Mouse (Mus musculus) frontal cortex, adult 2 months (tissue): Measurements from ENCODE around the gene Car7. TPM values are rescaled to one million over a fixed set of nuclear protein-coding genes. Genes with fewer than 3 reads are reported as not detected.
A peak's percentile ranks its signal among the peaks of the same experiment; 100 is the strongest.
"Not testable (repeated sequence)": the region's sequence is repeated elsewhere in the genome, so short reads cannot be mapped to it uniquely, and the experiment has no call there.

Source experiments
- DNase-seq, 2 experiments: peaks; one replicate each; pipeline ENCODE4 v3.0.0; 2022; ENCODE audit warnings: low spot score in 1 of 2; ENCODE audit errors: extremely low spot score in 1 of 2
- polyA plus RNA-seq: library from polyadenylated mRNA; depleted of rRNA; stranded (reverse); fragments of >200 nt; gene quantifications from 2 replicates; pipeline ENCODE4 v1.2.3, GENCODE M21; 2012

Car7 gene
- polyA plus RNA-seq, 1 experiment, result 41.3 TPM

DNA sequence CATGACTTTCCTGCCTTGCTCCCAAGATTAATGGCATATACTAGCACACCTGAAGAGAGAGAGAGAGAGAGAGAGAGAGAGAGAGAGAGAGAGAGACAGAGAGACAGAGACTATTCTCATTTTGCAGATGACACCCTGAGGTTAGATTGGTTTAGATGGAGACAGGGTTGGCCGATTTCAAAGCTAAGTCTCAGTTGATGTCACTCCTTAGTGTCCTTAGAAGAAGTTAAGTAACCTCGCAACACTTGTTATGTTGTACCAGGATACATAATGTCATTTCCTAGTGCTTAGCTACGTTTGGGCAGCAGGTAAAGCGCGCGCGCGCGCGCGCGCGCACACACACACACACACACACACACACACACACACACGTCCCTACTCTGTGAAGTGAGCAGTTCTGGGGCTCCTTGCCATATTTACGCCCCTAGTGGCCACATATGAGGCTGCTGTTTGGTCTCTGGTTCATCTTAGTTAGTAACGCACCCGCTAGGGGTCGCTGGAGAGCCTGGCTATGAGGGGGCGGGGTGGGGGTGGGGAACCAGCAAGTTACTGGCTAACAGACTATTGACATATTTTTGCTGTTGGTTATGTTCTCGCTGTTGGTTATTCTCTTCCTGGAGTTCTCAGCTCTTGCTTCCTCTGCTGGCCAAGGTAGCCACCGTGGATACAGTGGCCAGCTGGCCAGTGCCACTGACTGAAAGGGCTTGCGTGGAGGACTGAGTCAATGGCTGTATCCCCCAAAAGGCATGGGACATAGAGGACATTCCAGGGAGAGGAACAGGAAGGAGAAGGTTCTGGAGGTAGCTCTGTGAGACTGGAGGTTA is 30.4 kb downstream of the Car7 start:
- peak; percentile 71 to 92 for DNase-seq

DNA sequence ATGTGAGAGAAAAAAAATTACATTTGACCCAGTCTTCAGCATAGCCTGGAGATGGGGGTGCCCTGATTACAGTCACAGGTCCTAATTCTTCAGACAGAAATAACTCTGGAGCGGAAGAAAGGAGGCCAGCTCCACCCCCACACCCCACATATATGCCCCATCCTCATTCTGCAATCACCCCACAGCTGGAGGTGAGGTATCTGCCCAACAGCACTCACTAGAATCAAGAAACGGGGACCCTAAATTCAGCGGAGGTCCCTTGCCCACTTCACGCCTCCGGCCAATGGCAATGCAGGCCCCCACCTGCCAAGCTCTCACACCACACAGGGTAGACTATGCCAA is 30.9 kb downstream of the Car7 start:
- no peak for DNase-seq

DNA sequence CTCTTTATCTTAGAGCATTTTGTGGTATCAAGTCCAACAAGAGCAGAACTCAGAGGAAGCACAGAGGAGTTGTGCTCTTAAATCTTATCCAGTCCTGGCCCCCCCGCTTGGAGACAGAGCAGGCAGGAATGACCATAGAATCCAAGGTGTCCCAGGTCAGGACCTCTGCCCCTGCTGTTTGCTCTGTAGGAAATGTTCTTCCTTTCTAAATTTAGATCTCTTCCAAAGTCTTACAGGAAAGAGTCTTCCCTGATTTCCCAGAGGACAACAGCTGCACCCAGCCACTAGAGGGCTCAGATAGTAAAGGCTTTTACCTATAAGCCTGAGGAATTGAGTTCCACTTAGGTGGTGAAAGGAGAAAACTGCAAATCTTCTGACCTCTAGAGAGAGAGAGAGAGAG is 35.1 kb downstream of the Car7 start:
- peak in 1 of 2 experiments; percentile 64 for DNase-seq

DNA sequence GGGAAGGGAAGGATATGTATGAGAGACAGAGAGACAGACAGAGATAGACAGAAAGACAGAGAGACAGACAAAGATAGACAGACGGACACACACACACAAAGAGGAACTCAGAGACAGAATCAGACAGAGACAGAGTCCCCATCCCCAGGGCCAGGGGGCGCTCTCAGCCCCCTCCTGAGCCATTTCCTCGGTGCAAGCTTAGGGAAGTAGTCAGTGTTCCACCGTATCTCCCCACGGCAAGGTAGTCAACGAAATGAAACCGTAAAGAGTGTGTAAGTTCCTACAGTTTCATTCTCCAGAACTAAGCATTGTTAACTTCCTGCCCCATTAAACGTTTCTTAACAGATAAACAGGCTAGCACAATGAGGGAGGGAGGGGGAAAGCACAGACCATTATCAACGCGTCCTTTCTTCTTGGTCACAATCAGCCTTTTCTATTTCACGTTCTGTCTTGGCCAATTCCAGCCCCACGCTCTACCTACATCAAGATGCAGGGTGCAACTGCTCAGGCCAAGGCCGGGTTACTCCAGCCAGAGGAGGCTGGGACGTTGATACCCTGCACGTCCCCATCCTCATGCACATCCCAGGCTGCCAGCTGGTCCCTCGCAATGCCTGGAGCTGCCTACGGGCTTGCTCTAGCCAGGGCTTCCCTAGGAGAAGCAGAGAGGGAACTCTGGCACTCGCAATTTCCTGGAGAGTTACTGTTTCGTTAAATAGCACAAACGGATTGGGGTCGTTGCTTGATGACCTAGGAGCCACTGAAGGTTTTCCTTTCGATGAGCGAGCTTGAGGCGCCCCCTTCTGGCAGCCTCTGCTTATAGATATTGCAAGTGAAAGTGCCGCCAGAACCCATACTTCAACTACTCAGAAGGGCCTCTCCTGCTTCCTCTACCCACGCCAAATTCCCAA is 36.2 kb downstream of the Car7 start:
- peak in 1 of 2 experiments; percentile 91 for DNase-seq

DNA sequence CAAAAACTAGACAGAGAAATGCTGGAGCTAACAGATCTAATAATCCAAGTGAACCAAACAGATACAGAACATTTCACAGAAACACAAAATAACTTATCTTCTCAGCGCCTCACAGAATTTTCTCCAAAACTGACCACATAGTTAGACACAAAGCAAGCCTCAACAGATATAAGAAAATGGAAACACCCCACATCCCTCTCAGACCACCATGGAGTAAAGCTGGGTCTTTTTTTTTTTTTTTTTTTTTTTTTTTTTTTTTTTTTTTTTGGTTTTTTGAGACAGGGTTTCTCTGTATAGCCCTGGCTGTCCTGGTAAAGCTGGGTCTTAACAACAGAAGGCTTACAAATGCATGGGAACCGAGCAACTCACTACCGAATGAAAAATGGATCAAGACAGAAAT is 42.3 kb downstream of the Car7 start:
- no peak for DNase-seq

DNA sequence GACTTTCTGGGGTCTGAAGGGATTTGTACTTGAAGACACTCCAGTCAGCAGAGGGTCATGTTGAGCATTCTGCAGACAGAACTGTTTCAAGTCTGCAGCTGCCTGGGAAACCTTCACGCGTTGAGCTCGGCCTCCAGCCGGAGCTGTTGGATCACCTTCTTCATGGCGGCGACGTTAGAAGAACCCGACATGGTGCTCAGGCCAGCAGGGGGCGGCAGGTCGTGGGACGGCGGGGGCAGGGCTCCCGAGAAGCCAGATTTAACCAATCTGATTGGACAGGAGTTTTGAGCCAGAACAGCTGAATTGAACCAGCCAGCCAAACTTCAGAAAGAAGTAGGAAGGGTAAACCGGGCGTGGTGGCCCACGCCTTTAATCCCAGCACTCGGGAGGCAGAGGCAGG is 43.1 kb downstream of the Car7 start:
- DNase-seq, result not testable (repeated sequence)

DNA sequence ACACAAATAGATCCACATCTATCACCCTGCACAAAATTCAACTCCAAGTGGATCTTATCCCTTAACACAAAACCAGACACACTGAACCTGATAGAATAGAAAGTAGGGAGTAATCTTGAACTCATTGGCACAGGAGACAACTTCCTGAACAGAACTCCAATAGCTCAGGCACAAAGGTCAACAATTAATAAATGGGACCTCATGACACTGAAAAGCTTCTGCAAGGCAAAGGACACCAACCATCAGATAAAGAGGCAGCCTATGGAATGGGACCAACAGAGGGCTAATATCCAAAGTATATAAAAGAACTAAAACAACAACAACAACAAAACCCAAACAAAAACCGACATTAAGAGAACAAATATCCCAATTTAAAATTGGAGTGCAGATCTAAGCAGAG is 50.0 kb downstream of the Car7 start:
- no peak for DNase-seq

DNA sequence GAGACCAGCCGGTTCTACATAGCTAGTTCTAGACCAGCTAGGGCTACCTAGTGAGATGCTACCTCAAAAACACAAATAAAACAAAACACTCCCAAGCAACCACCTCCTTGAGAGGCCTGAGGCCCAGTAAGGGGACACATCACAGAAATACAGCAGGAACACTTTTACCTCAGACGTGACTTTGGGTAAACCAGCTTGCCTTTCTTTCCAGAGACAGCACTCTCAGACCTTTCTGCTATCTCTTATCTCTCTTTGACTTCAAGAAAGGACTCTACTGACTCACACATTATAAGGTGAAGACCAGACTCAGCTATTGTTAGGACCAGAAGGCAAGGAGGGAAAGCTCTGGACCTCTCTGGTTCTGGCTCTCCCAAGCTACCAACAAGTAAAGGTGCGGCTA is 55.8 kb downstream of the Car7 start:
- DNase-seq, result no peak

DNA sequence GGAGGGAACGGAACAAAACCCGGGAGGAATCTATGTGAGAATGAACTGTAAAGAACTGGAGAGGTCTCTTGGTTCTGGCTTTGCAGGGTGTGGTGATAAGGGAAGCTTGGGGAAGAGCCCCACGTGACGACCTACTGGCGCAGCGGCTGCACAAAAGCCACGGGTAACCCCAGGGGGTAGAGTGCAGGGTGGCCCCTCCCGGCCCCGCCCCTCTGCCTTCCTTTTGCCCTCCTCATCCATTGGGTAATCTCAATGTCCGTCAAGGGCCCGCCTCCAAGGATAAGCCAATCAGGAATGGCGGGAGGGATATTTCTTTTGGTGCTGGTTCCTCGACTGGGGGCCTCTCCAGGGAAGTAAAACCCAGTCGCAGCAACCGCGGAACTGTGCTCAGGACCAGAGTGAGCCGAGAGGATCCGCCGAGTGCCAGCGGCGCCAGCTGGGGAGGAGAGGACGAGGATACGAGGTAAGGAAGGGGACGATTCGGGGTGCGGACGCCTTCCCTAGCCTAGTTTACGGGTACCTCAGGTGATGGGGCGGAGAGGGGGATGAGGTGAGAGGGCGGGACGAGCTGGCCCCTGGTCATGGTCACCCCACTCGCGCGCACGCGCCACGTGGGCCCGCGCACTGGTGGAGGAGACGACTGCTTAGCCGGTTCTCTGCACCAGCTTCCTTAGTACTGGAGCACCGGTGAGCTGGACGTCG is 56.8 kb downstream of the Car7 start, which contains the start of gene Pdp2:
TSS of gene Pdp2 (plus strand) at position 319 of the 702 bp plus-strand sequence.
- peak; percentile 88 to 97 for DNase-seq

DNA sequence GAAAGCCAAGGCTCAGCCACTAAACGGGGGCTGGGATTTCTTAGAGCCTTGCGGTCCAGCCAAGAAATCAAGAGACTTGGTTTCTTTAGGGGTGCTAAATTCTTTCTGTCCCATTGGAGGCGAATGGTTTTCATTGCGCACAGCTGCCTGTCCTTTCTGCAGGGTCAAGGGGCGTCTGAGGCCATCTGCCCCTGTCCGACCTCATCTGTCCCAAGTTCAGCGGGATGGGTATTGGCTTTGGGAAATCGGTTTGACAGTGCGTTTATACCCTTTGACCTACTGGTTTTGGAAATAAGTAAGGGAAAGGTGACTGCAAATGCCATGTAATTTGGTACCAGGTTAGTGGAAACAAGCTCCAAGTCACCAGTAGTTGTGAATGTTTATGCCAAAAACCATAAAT is 57.4 kb downstream of the Car7 start:
- DNase-seq, result no peak

DNA sequence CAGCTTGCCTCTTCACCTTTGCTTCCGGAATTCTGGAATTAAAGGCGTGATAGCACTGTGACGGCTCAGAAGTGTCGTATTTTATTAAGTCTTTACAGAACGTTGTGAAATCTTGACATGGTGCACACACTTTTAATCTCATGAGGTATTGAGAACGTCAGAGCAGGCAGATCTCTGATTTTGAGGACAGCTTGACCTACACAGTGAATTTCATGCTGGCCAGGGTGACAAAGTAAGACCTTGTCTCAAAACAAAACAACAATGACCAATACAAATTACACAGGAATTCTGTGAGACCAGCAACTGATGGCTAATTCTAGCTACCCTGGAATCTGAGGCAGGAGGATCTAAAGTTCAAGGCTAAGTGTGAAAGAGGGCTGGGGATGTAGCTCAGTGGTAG is 58.1 kb downstream of the Car7 start:
- no peak for DNase-seq

DNA sequence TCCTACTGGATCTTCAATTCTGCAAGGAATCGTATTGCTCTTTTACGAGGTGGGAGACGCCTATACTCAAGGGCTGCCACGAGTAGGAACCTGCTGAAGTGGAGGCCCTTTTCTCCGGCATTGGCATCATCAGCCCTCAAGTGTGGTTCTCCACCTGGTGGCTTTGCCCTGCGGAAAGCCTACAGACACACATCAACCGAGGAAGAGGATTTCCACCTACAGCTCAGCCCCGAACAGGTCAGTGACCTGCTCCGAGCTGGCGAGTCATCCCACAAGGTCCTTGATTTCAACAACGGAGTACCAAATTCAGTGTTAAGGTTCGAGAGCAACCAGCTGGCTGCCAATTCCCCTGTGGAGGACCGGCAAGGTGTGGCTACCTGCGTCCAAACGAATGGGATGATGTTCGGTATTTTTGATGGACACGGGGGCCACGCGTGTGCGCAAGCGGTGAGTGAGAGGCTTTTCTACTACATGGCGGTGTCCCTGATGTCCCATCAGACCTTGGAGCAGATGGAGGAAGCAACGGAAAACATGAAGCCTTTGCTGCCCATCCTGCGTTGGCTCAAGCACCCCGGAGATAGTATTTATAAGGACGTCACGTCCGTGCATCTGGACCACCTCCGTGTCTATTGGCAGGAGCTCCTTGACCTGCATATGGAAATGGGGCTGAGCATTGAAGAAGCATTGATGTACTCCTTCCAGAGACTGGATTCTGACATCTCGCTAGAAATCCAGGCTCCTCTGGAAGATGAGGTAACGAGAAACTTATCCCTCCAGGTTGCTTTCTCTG is 59.2 kb downstream of the Car7 start:
- no peak for DNase-seq

DNA sequence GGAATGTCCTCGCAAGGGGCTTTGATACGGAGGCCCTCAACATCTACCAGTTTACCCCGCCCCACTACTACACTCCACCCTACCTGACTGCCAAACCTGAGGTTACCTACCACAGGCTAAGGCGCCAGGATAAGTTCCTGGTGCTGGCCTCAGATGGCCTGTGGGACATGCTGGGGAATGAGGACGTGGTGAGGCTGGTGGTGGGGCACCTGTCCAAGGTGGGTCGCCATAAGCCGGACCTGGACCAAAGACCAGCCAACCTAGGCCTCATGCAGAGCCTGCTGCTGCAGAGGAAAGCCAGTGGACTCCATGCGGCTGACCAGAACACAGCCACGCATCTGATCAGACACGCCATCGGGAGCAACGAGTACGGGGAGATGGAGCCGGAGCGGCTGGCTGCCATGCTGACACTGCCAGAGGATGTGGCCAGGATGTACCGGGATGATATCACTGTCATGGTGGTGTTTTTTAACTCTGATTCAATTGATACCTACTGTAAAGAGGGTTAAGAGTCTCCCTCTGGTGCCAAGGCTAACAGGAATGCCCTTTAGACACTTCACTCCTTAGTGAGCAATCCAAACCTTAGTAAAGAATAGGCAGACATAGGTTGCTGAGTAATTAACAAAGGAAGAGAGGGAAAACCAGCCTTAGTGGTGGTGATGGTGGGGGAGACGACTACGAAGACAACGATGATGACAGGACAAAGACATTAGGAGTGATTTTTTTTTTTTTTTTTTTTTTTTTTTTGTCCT is 60.3 kb downstream of the Car7 start:
- DNase-seq, result no peak

DNA sequence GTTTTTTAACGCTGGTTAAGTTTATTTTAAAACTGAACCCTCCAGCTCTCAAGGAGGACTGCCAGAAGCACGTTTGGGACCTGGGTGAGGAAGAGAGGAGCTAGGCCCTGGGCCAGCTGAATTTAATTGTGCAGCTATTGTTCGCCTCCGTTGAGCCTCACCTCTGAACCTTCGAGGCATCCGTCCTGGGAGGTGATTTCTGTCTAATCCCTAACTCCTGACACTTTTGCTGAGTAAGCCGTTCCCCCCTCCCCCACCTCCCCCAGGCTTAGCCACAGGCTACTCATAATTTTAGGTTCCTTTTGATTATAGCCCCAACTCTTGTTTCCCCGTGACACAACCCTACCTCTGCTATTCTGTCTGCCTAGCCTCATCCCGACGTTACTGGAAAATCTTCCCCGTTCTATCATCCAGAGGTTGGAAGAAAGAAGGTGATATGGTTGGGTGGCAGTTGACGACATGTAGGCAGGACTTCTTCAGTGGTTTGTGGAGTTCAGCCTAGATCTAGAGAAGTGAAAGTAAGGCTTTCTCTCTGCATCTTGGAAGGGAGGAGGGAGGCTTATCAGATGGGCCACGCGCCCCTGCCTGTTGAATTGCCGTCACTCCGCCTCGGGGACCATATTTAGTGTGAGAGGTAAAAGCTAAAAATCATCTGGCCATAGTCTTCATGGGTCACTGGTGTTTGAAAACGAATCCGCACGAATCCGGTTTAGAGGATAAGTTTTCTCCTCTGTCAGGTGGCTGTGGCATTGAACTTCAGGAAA is 61.5 kb downstream of the Car7 start:
- DNase-seq, result no peak

DNA sequence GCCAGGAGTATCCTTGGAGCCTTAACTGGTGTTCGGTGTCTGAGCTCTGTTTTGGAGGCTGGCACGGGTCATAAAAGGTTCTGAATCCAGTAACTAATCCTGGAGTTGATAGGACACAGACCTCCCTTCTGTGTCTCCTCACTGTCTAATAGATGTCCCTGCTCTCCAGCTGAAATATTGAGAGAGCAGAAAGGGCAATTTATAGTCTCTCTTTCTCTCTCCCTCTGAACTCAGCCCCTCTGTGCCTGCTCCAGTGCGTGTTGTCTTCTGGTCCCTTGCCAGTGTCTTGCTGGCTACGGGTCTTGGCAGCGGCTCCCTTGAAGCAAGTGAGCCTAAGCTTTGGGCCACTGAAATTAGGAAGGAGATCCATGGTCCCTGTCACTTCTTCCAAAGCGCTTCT is 63.2 kb downstream of the Car7 start:
- DNase-seq, result no peak

DNA sequence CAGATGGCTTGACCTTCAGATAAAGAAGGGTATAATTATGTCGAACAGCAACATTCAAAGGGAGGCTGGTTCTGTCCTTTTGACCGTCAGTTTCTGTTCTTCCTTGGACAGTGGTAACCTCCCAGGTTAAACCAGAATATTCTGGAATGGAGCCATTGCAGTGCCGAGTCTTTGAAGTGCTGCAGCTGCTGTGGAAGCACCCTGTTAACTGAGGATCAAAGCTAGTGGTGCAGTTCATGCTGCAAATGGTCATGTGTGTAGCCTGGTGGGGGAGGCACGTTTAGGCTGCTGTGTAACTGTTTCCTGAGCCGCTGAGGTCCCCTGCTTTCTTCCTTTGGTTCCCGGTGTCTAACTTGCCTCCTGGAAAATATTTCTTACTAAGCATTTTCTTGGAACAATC is 64.0 kb downstream of the Car7 start:
- no peak for DNase-seq
